Comparison of ENCODE assay signal across 7 mouse cellular contexts in the genomic region with DNA sequence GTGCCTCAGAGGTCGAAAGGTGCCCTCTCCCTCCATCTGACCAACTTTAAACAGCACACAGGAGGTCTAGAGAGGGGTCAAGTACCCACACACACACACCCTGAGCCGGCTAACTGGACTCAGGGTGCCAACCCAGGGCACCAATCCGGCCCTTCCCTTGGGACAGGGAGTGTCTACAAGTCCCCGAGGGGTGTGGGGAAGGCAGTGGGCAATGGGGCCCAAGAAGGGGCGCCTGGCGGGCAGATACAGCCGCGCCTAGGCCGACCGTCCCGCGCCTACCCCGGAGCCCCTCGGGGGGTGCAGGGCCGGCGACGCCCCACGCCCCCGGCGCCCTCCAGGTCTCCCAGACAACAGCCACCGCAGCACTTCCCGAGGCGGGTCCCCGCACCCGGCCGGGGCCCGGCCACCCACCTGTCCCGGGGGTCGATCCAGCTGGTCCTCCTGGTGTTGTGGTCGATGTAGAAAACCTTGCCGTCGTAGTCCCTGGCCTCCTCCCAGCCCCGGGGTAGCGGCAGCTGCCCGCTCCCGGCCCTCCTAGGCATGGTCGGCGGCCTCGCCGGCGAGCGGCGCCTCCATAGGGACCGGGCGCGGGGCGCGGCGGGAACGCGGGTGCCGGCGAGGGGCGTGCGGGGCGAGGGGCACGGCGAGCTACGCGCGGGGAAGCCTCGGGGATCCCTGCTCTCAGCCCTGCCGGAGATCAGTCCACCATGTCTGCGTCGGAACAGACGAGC. TPM values are rescaled to one million over a fixed set of nuclear protein-coding genes. Genes with fewer than 3 reads are reported as not detected.
DNase-seq lines count a peak whose midpoint lies in the region; ATAC-seq lines count a peak whose summit lies in the region.

No protein-coding gene starts in this region.

- H3K9ac ChIP-seq in lung, embryonic 16.5 days (ENCODE audit: low read length): peak overlapping the region; percentile 97

- peak; percentile 11 for ATAC-seq in lung, embryonic 16.5 days (ENCODE audit: low read depth)

- under 1% methylated on average over 50 of the region's 66 CpGs for WGBS in lung, embryonic 16.5 days

- no peaks in the 10 kb centered on the region for H3K27me3 ChIP-seq in lung, embryonic 16.5 days (ENCODE audit: control insufficient read depth, insufficient read depth, low read depth, low read length)

- H3K27ac ChIP-seq in brown adipose tissue, adult 24 weeks (replicated peaks; ENCODE audit: low read depth, low read length): peak overlapping the region; percentile 68
- H3K27ac ChIP-seq in lung, embryonic 16.5 days (ENCODE audit: low read length): peak overlapping the region; percentile 100

- H3K9me3 ChIP-seq in lung, embryonic 16.5 days (ENCODE audit: control insufficient read depth, low read length): no peaks in the 10 kb centered on the region

- peak overlapping the region; percentile 87 for H3K4me2 ChIP-seq in lung, embryonic 16.5 days (ENCODE audit: low read depth, low read length)

- no peaks in the 10 kb centered on the region for H3K36me3 ChIP-seq in lung, embryonic 16.5 days (ENCODE audit: control insufficient read depth, insufficient read depth, low read length)

- peak overlapping the region; percentile 76 for H3K4me3 ChIP-seq in brown adipose tissue, adult 24 weeks (ENCODE audit: insufficient read depth, low read depth, low read length)
- H3K4me3 ChIP-seq in lung, embryonic 16.5 days (ENCODE audit: low read length): peak overlapping the region; percentile 90

- H3K4me1 ChIP-seq in brown adipose tissue, adult 24 weeks (ENCODE audit: control insufficient read depth, insufficient read depth, insufficient read length, low read length): peaks cover 13% of the 10 kb centered on the region
- H3K4me1 ChIP-seq in lung, embryonic 16.5 days (replicated peaks; ENCODE audit: control insufficient read depth, insufficient read depth, low read length): peaks cover 28% of the 10 kb centered on the region

- DNase-seq in spleen, adult 18-20 months: peak; percentile 11 to 16
- DNase-seq in spleen, postnatal 14 days (ENCODE audit: low spot score in 2 of 2): no peak
- peak; percentile 39 to 55 for DNase-seq in heart, adult 9 months (ENCODE audit: low spot score in 2 of 2)
- peak; percentile 54 to 55 for DNase-seq in kidney, adult 8-10 months
- peak; percentile 63 for DNase-seq in retina, postnatal 1 day

RNA-seq across cellular contexts. Expression of gene Wwc2, which starts 0.9 kb away (rescaled TPM):
- polyA plus RNA-seq in brown adipose tissue, adult 24 weeks (2012; ENCODE audit: insufficient read depth, insufficient read length, missing spikeins): 12.6 and 14.1 TPM in 2 replicates
- polyA plus RNA-seq in lung, embryonic 16.5 days (2015; fragmentation: Nextera tagmentation; extraction: Ambion mirVana): 12.6 and 12.9 TPM in 2 replicates

Comparison
In these comparisons a context has a peak if more than half of its experiments do, and no peak if none do; other contexts are left out.
1. DNase-seq: peak in spleen, adult 18-20 months (2 of 2), heart, adult 9 months (2 of 2), kidney, adult 8-10 months (2 of 2) and retina, postnatal 1 day (single experiment); none in spleen, postnatal 14 days (0 of 2).